Mouse (Mus musculus) CH12.LX (cell line): Measurements from ENCODE around the gene Tut1. TPM values are rescaled to one million over a fixed set of nuclear protein-coding genes. Genes with fewer than 3 reads are reported as not detected.

Experiments
- DNase-seq: peaks from one replicate; pipeline ENCODE4 v3.0.0-alpha.2; 2013; ENCODE audit errors: extremely low read depth
- H3K27ac ChIP-seq: 2 replicates; pipeline ENCODE4 v1.5.1; 2012; ENCODE audit warnings: low read depth, mild to moderate bottlenecking, control low read depth, moderate library complexity; ENCODE audit not compliant: insufficient read depth
- H3K27me3 ChIP-seq: replicated peaks from 2 replicates; pipeline ENCODE3; 2012; ENCODE audit warnings: inconsistent platforms
- H3K36me3 ChIP-seq, 2 experiments: replicated peaks in 1 of 2; 2 replicates each; pipeline versions ENCODE3 to v1.6.1; 2012; ENCODE audit warnings: inconsistent platforms in 1 of 2, low read length in 1 of 2, mild to moderate bottlenecking in 1 of 2, mixed read lengths in 1 of 2, moderate library complexity in 1 of 2; ENCODE audit not compliant: control insufficient read depth in 1 of 2, insufficient read depth in 1 of 2
- H3K4me1 ChIP-seq, 2 experiments: 2 replicates each; pipeline ENCODE4 v1.6.1; 2012; ENCODE audit warnings: inconsistent platforms in 1 of 2, moderate library complexity in 1 of 2; ENCODE audit not compliant: insufficient read depth in 2 of 2, control insufficient read depth in 1 of 2
- H3K4me2 ChIP-seq: 2 replicates; pipeline ENCODE4 v1.6.1; 2012; ENCODE audit warnings: low read depth, mild to moderate bottlenecking, control low read depth; ENCODE audit not compliant: poor library complexity, insufficient read depth, severe bottlenecking
- H3K4me3 ChIP-seq, 3 experiments: fragments of 150-350 bp in 1 of 3; sonication (generic) in 1 of 3; replicated peaks in 1 of 3; 2 replicates each; pipeline versions ENCODE3 to v1.5.1; 2011 to 2012; ENCODE audit warnings: low read depth in 2 of 3, low read length in 2 of 3, mild to moderate bottlenecking in 2 of 3, moderate library complexity in 2 of 3, control low read depth in 1 of 3, improper control_type of control experiment in 1 of 3, inconsistent platforms in 1 of 3, mixed read lengths in 1 of 3; ENCODE audit not compliant: poor library complexity in 1 of 3
- H3K79me2 ChIP-seq: replicated peaks from 2 replicates; pipeline ENCODE4 v1.6.1; 2012; ENCODE audit warnings: mild to moderate bottlenecking, moderate library complexity; ENCODE audit not compliant: control insufficient read depth, poor library complexity, insufficient read depth, severe bottlenecking; ENCODE audit errors: extremely low read depth
- H3K9ac ChIP-seq: 2 replicates; pipeline ENCODE4 v1.6.1; 2012; ENCODE audit warnings: low read depth, mild to moderate bottlenecking, control low read depth, moderate library complexity; ENCODE audit not compliant: insufficient read depth
- H3K9me3 ChIP-seq: replicated peaks from 2 replicates; pipeline ENCODE3; 2012; ENCODE audit warnings: low read length, inconsistent platforms, mixed read lengths
- BHLHE40 ChIP-seq: IDR thresholded peaks from 2 replicates; pipeline ENCODE4 v1.6.1; 2011; ENCODE audit warnings: mild to moderate bottlenecking, low read depth, low read length, improper control_type of control experiment
- CHD2 ChIP-seq: IDR thresholded peaks from 2 replicates; pipeline ENCODE4 v1.6.1; 2011; ENCODE audit warnings: low read length, improper control_type of control experiment
- CTCF ChIP-seq, 2 experiments: IDR thresholded peaks in 1 of 2; conservative IDR thresholded peaks in 1 of 2; 2 replicates each; pipeline ENCODE4 v1.5.1; 2011 to 2012; ENCODE audit warnings: low read depth in 2 of 2, low read length in 2 of 2, improper control_type of control experiment in 1 of 2, inconsistent platforms in 1 of 2, mild to moderate bottlenecking in 1 of 2, moderate library complexity in 1 of 2
- ELF1 ChIP-seq: IDR thresholded peaks from 2 replicates; pipeline ENCODE4 v1.6.1; 2014; ENCODE audit warnings: low read depth, mild to moderate bottlenecking, inconsistent platforms, low read length, improper control_type of control experiment
- ETS1 ChIP-seq: conservative IDR thresholded peaks from 2 replicates; pipeline ENCODE4 v1.6.1; 2012; ENCODE audit warnings: low read depth, mild to moderate bottlenecking, inconsistent platforms, low read length, improper control_type of control experiment, moderate library complexity
- MAFK ChIP-seq: IDR thresholded peaks from 2 replicates; pipeline ENCODE4 v1.6.1; 2011; ENCODE audit warnings: low read length, improper control_type of control experiment; ENCODE audit not compliant: insufficient replicate concordance
- MAX ChIP-seq: IDR thresholded peaks from 2 replicates; pipeline ENCODE4 v1.6.1; 2011; ENCODE audit warnings: low read length, improper control_type of control experiment
- MAZ ChIP-seq: IDR thresholded peaks from 2 replicates; pipeline ENCODE4 v1.6.1; 2012; ENCODE audit warnings: low read depth, mild to moderate bottlenecking, inconsistent platforms, low read length, improper control_type of control experiment, moderate library complexity
- MXI1 ChIP-seq: IDR thresholded peaks from 2 replicates; pipeline ENCODE4 v1.6.1; 2011; ENCODE audit warnings: mild to moderate bottlenecking, low read depth, low read length, improper control_type of control experiment
- NRF1 ChIP-seq: IDR thresholded peaks from 2 replicates; pipeline ENCODE4 v1.6.1; 2014; ENCODE audit warnings: low read depth, mild to moderate bottlenecking, inconsistent platforms, low read length, improper control_type of control experiment, moderate library complexity
- POLR2AphosphoS2 ChIP-seq: IDR thresholded peaks from 2 replicates; pipeline ENCODE4 v1.6.1; 2011; ENCODE audit warnings: low read depth, low read length, improper control_type of control experiment
- RAD21 ChIP-seq: IDR thresholded peaks from 2 replicates; pipeline ENCODE4 v1.6.1; 2011; ENCODE audit warnings: low read depth, mild to moderate bottlenecking, low read length, improper control_type of control experiment, moderate library complexity
- SMC3 ChIP-seq: IDR thresholded peaks from 2 replicates; pipeline ENCODE4 v1.6.1; 2011; ENCODE audit warnings: low read depth, low read length, improper control_type of control experiment
- TBP ChIP-seq: conservative IDR thresholded peaks from 2 replicates; pipeline ENCODE4 v1.6.1; 2011; ENCODE audit warnings: low read depth, low read length, improper control_type of control experiment
- UBTF ChIP-seq: IDR thresholded peaks from 2 replicates; pipeline ENCODE4 v1.6.1; 2012; ENCODE audit warnings: low read depth, mild to moderate bottlenecking, inconsistent platforms, low read length, improper control_type of control experiment, moderate library complexity
- ZKSCAN1 ChIP-seq: IDR thresholded peaks from 2 replicates; pipeline ENCODE4 v1.6.1; 2012; ENCODE audit warnings: low read depth, inconsistent platforms, low read length, improper control_type of control experiment, borderline replicate concordance
- ZNF384 ChIP-seq: IDR thresholded peaks from 2 replicates; pipeline ENCODE4 v1.6.1; 2012; ENCODE audit warnings: low read depth, low read length, improper control_type of control experiment, inconsistent platforms
- dilution Hi-C: fragments of 300-500 bp; cut with MboI; formaldehyde crosslinking; loops from 2 replicates; pipeline ENCODE4 v1.14.3; 2020; ENCODE audit warnings: low sequenced_read_pairs; ENCODE audit not compliant: extremely low pct_unique_long_range_greater_than_20kb, extremely low pct_ligation_motif_present
- in situ Hi-C: fragments of 300-500 bp; cut with MboI; formaldehyde crosslinking; loops from 3 replicates; pipeline ENCODE4 v1.14.3; 2019; ENCODE audit warnings: low sequenced_read_pairs, low pct_ligation_motif_present, low pct_unique_long_range_greater_than_20kb, mixed read lengths
- polyA plus RNA-seq: library from polyadenylated mRNA; unstranded; fragments of >175 nt; gene quantifications from 2 replicates; pipeline ENCODE4 v1.2.1, GENCODE M21; 2012; ENCODE audit warnings: low read depth; ENCODE audit not compliant: insufficient read length
- total RNA-seq, 2 experiments: library from RNA; depleted of rRNA; stranded (reverse); fragments of 300-350 nt in 1 of 2; fragments of >200 nt in 1 of 2; gene quantifications; 2 replicates each; pipeline ENCODE4 v1.2.3; 2012 to 2014

Gene Tut1
- total and polyA plus RNA-seq, 3 experiments, result 40.4 to 54.9 (median 47.7) TPM

GRCm38 (mm10) chr19:8941515-8942217 lies 12.0 kb upstream of the Tut1 start, which contains the start of gene Mta2 (continued):
- TF ChIP-seq SMC3 (no peak), RAD21 (no peak; the same call in 1 of the 2 replicates), CTCF (conservative IDR thresholded peaks at IDR 0.05 in 1 of 2, IDR thresholded peaks at IDR 0.05 in 1 of 2; ENCODE audit: low read depth in 2 of 2, low read length in 2 of 2) (0 out of 4 replicates have a peak, but pooled peaks of 1 of the 2 experiments have one; percentile 4), ETS1 (peak; percentile 46), MAFK (no peak), MAZ (peak; percentile 87; the same call in 1 of the 2 replicates), NRF1 (peak; percentile 73), MXI1 (peak; percentile 19; the same call in 1 of the 2 replicates)
- TF ChIP-seq, all 38 proteins: peak for 25

DNA sequence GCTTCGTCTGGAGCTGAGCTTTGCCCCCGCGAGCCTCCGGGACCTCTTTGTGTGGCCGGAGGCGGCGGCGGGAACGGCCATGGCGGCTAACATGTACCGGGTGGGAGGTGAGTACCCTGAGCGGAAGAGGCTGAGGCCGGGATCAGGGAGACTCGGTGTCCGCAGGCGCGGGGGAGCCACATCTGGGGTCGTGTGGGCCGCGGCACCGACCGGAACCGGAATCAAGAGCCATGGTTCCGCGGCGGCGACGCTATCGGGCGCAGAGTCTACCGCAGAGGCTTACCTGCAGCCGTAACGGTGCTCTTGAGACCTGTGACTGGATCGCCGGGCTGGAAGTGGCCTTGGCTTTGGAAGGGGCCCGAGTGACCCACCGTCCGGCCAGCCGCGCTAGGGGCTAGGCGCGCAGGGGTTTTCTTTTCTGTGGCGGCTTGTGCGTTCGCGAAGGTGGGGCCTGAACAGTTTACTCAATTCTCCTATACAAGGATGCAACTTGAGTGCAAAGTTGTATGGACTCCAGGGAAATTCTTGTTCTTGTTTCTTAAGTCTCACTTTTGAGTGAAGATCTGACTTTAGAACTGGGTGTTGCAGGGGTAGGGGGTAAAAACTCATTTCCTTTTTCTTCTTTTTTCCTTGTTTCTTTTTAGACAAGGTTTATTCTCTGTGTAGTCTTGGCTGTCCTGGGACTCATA lies 11.2 kb upstream of the Tut1 start:
- Histone ChIP-seq H3K36me3 (peaks cover 57 to 74% of the 10 kb centered on the region in 2 experiments), H3K4me1 (peaks cover 16 to 48% of the 10 kb centered on the region in 2 experiments)
- in situ Hi-C loops, result no loop called here

GRCm38 (mm10) chr19:8943047-8943446 lies 10.6 kb upstream of the Tut1 start:
- dilution Hi-C loops, result no loop called here
- DNase-seq, result no peak
- Histone ChIP-seq H3K4me1 (peaks cover 16 to 48% of the 10 kb centered on the region in 2 experiments), H3K79me2 (peaks cover 42% of the 10 kb centered on the region), H3K9ac (peak overlapping the region; percentile 97), H3K4me3 (peak overlapping the region; percentile 75 to 95 (median 91)), H3K9me3 (no peaks in the 10 kb centered on the region), H3K4me2 (peak overlapping the region; percentile 91), H3K36me3 (peaks cover 60 to 76% of the 10 kb centered on the region in 2 experiments), H3K27ac (no peak overlapping the region), H3K27me3 (no peaks in the 10 kb centered on the region)
- in situ Hi-C loops, result no loop called here
- no peak for TF ChIP-seq UBTF
- no peak for TF ChIP-seq CHD2
- no peak for TF ChIP-seq TBP
- no peak for TF ChIP-seq BHLHE40
- 0 out of 2 replicates have a peak, but pooled peaks have one; percentile 8 for TF ChIP-seq ZNF384
- TF ChIP-seq POLR2AphosphoS2, result no peak

More for the DNA sequence above, 11.2 kb upstream of the Tut1 start:
- Histone ChIP-seq H3K27me3 (no peaks in the 10 kb centered on the region), H3K9ac (peak overlapping the region; percentile 97), H3K9me3 (no peaks in the 10 kb centered on the region), H3K79me2 (peaks cover 42% of the 10 kb centered on the region), H3K27ac (peak overlapping the region; percentile 97), H3K4me2 (peak overlapping the region; percentile 91; the same call in 1 of the 2 replicates), H3K4me3 (peak overlapping the region; percentile 75 to 95 (median 91))
- dilution Hi-C loops, result no loop called here
- 0 out of 2 replicates have a peak, but pooled peaks have one; percentile 12 for TF ChIP-seq MAZ
- TF ChIP-seq RAD21, result no peak
- TF ChIP-seq ETS1, result no peak
- TF ChIP-seq NRF1, result peak; percentile 69
- 0 out of 2 replicates have a peak, but pooled peaks have one; percentile 2 for TF ChIP-seq UBTF
- peak; percentile 46; the same call in 1 of the 2 replicates for TF ChIP-seq ELF1
- TF ChIP-seq MXI1, result peak; percentile 19
- TF ChIP-seq CHD2, result no peak
- TF ChIP-seq ZKSCAN1, result no peak
- TF ChIP-seq MAX, result peak; percentile 35
- peak; percentile 49 for DNase-seq
